8 mouse cellular contexts compared by ENCODE assay signal in the genomic region with DNA sequence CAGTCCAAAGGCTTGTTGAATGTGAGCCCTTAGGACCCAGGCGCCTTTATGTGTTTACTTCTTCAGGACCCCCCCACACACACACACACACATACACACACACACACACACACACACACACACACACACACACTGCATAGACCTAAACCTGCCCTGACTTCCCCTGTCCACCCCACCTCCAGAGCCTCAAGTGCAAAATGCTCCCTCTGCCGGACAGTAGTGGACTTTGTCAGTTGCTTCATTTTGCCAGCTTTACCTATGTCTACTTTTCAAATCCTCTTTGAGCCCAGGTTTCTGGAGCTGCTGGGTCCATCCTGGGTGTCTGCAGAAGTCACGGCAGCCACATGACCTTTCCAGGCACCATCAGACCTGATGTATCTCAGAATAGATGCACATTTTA. TPM values are rescaled to one million over a fixed set of nuclear protein-coding genes. Genes with fewer than 3 reads are reported as not detected.
DNase-seq lines count a peak whose midpoint lies in the region; ATAC-seq and TF ChIP-seq lines count a peak whose summit lies in the region.

No protein-coding gene starts in this region.

- peak; percentile 94 for TF ChIP-seq CTCF in liver, postnatal 0 days (IDR thresholded peaks at IDR 0.05; ENCODE audit: low read depth)

- H3K36me3 ChIP-seq in forebrain, embryonic 14.5 days (ENCODE audit: control insufficient read depth, insufficient read depth, low read length): peaks cover 20% of the 10 kb centered on the region
- H3K36me3 ChIP-seq in liver, postnatal 0 days (replicated peaks; ENCODE audit: insufficient read depth, low read length): peaks cover 24% of the 10 kb centered on the region
- H3K36me3 ChIP-seq in neural tube, embryonic 13.5 days: peaks cover 15% of the 10 kb centered on the region

- H3K4me1 ChIP-seq in forebrain, embryonic 14.5 days (ENCODE audit: control insufficient read depth, insufficient read depth, low read length): peaks cover 2% of the 10 kb centered on the region; the same call in 1 of the 2 replicates
- peaks cover 35% of the 10 kb centered on the region for H3K4me1 ChIP-seq in liver, postnatal 0 days (ENCODE audit: insufficient read depth)
- H3K4me1 ChIP-seq in neural tube, embryonic 13.5 days (replicated peaks): peaks cover 49% of the 10 kb centered on the region

- H3K4me3 ChIP-seq in forebrain, embryonic 14.5 days (ENCODE audit: low read depth, low read length): peak overlapping the region; percentile 59
- H3K4me3 ChIP-seq in liver, postnatal 0 days (ENCODE audit: low read depth, low read length): peak overlapping the region; percentile 70
- peak overlapping the region; percentile 66 for H3K4me3 ChIP-seq in neural tube, embryonic 13.5 days

- peak overlapping the region; percentile 82 for H3K9ac ChIP-seq in forebrain, embryonic 14.5 days (ENCODE audit: low read length)
- peak overlapping the region; percentile 75 for H3K9ac ChIP-seq in liver, postnatal 0 days (replicated peaks)
- peak overlapping the region; percentile 86 for H3K9ac ChIP-seq in neural tube, embryonic 13.5 days

- 21% methylated on average over 3 of the region's 3 CpGs for WGBS in forebrain, embryonic 14.5 days
- 12% methylated on average over 3 of the region's 3 CpGs for WGBS in liver, postnatal 0 days (ENCODE audit: insufficient replicate concordance)
- WGBS in neural tube, embryonic 13.5 days: 14% methylated on average over 3 of the region's 3 CpGs

- H3K27me3 ChIP-seq in forebrain, embryonic 14.5 days (replicated peaks; ENCODE audit: control insufficient read depth, insufficient read depth, low read length): no peaks in the 10 kb centered on the region
- no peaks in the 10 kb centered on the region for H3K27me3 ChIP-seq in liver, postnatal 0 days (ENCODE audit: insufficient read depth, low read length)
- no peaks in the 10 kb centered on the region for H3K27me3 ChIP-seq in neural tube, embryonic 13.5 days

- H3K9me3 ChIP-seq in forebrain, embryonic 14.5 days (replicated peaks; ENCODE audit: control insufficient read depth, low read length): no peaks in the 10 kb centered on the region
- H3K9me3 ChIP-seq in liver, postnatal 0 days (ENCODE audit: low read length): no peaks in the 10 kb centered on the region
- H3K9me3 ChIP-seq in neural tube, embryonic 13.5 days: no peaks in the 10 kb centered on the region

- peak overlapping the region; percentile 80 for H3K4me2 ChIP-seq in forebrain, embryonic 14.5 days (ENCODE audit: low read length)
- H3K4me2 ChIP-seq in liver, postnatal 0 days (ENCODE audit: low read depth, low read length): peak overlapping the region; percentile 97
- peak overlapping the region; percentile 75 for H3K4me2 ChIP-seq in neural tube, embryonic 13.5 days

- ATAC-seq in forebrain, embryonic 14.5 days: peak; percentile 19; the same call in 1 of the 2 replicates
- ATAC-seq in liver, postnatal 0 days: peak; percentile 20
- ATAC-seq in neural tube, embryonic 13.5 days (ENCODE audit: low read depth): peak; percentile 34

- peak; percentile 59 to 71 for DNase-seq in heart, adult 18-20 months
- no peak for DNase-seq in heart, adult 9 months (ENCODE audit: low spot score in 2 of 2)
- peak; percentile 52 for DNase-seq in cerebellum, adult 11 months
- DNase-seq in forebrain, embryonic 14.5 days (ENCODE audit: low spot score): peak; percentile 73
- peak; percentile 49 for DNase-seq in kidney, adult 11 months
- peak; percentile 80 for DNase-seq in liver, postnatal 0 days
- peak; percentile 53 to 57 for DNase-seq in thymus, postnatal 10 days (ENCODE audit: low spot score in 2 of 2)

- no peak for TF ChIP-seq EP300 in liver, postnatal 0 days (IDR thresholded peaks at IDR 0.05; ENCODE audit: low read depth)

- H3K27ac ChIP-seq in forebrain, embryonic 14.5 days (ENCODE audit: low read depth, low read length): no peak overlapping the region
- peak overlapping the region; percentile 86; the same call in 1 of the 2 replicates for H3K27ac ChIP-seq in liver, postnatal 0 days (ENCODE audit: low read depth)
- peak overlapping the region; percentile 81; the same call in 1 of the 2 replicates for H3K27ac ChIP-seq in neural tube, embryonic 13.5 days (replicated peaks)

RNA-seq across cellular contexts. Expression of a gene that starts 2.2 kb away (rescaled TPM):
- 10 to 100 TPM; 31.5 to 47.6 TPM for total RNA-seq in heart, adult 18-20 months (2021)
- polyA plus RNA-seq in forebrain, embryonic 14.5 days (2014; fragmentation: Nextera tagmentation; extraction: Ambion mirVana): 26.9 and 41.3 TPM in 2 replicates
- 30.2 and 30.4 TPM in 2 replicates for polyA plus RNA-seq in liver, postnatal 0 days (2015; fragmentation: Nextera tagmentation; extraction: Ambion mirVana)
- polyA plus RNA-seq in neural tube, embryonic 13.5 days (2015; fragmentation: Nextera tagmentation; extraction: Ambion mirVana): 61.9 and 63.8 TPM in 2 replicates

RNA-seq across cellular contexts. Expression of a gene that starts 7.8 kb away (rescaled TPM):
- total RNA-seq in heart, adult 18-20 months (2021): 10 to 100 TPM in 1 of 2 experiments, 1 to 10 TPM in 1; 1.3 to 12.7 TPM
- not detected in 2 replicates for polyA plus RNA-seq in forebrain, embryonic 14.5 days (2014; fragmentation: Nextera tagmentation; extraction: Ambion mirVana)
- polyA plus RNA-seq in liver, postnatal 0 days (2015; fragmentation: Nextera tagmentation; extraction: Ambion mirVana): 32.0 and 34.0 TPM in 2 replicates
- 0.31 and 0.33 TPM in 2 replicates for polyA plus RNA-seq in neural tube, embryonic 13.5 days (2015; fragmentation: Nextera tagmentation; extraction: Ambion mirVana)

RNA-seq across cellular contexts. Expression of a gene that starts 20.8 kb away (rescaled TPM):
- total RNA-seq in heart, adult 18-20 months (2021): 100 to 1,000 TPM; 548 to 623 TPM
- 1,541 and 2,138 TPM in 2 replicates for polyA plus RNA-seq in forebrain, embryonic 14.5 days (2014; fragmentation: Nextera tagmentation; extraction: Ambion mirVana)
- 1,140 and 1,164 TPM in 2 replicates for polyA plus RNA-seq in liver, postnatal 0 days (2015; fragmentation: Nextera tagmentation; extraction: Ambion mirVana)
- polyA plus RNA-seq in neural tube, embryonic 13.5 days (2015; fragmentation: Nextera tagmentation; extraction: Ambion mirVana): 1,220 and 1,295 TPM in 2 replicates

RNA-seq across cellular contexts. Expression of a gene that starts 35.1 kb away (rescaled TPM):
- total RNA-seq in heart, adult 18-20 months (2021): not detected
- not detected in 2 replicates for polyA plus RNA-seq in forebrain, embryonic 14.5 days (2014; fragmentation: Nextera tagmentation; extraction: Ambion mirVana)
- not detected in 2 replicates for polyA plus RNA-seq in liver, postnatal 0 days (2015; fragmentation: Nextera tagmentation; extraction: Ambion mirVana)
- not detected in 2 replicates for polyA plus RNA-seq in neural tube, embryonic 13.5 days (2015; fragmentation: Nextera tagmentation; extraction: Ambion mirVana)

RNA-seq across cellular contexts. Expression of a gene that starts 35.2 kb away (rescaled TPM):
- total RNA-seq in heart, adult 18-20 months (2021): not detected
- not detected in 2 replicates for polyA plus RNA-seq in forebrain, embryonic 14.5 days (2014; fragmentation: Nextera tagmentation; extraction: Ambion mirVana)
- polyA plus RNA-seq in liver, postnatal 0 days (2015; fragmentation: Nextera tagmentation; extraction: Ambion mirVana): not detected in 2 replicates
- not detected in 2 replicates for polyA plus RNA-seq in neural tube, embryonic 13.5 days (2015; fragmentation: Nextera tagmentation; extraction: Ambion mirVana)

Comparison
In these comparisons a context has a peak if more than half of its experiments do, and no peak if none do; other contexts are left out.
1. DNase-seq: peak in heart, adult 18-20 months (2 of 2), cerebellum, adult 11 months (single experiment), forebrain, embryonic 14.5 days (single experiment), kidney, adult 11 months (single experiment), liver, postnatal 0 days (single experiment) and thymus, postnatal 10 days (2 of 2); none in heart, adult 9 months (0 of 2).
2. RNA of a gene that starts 7.8 kb away (polyA plus RNA-seq): 32.0 to 34.0 TPM in liver, postnatal 0 days; 0.31 to 0.33 TPM in neural tube, embryonic 13.5 days and not detected in forebrain, embryonic 14.5 days; every median in the first group is over 10 times any median in the second.
3. Peak in every context shown above with its lines, with median percentiles within 50 percentile points of each other: ATAC-seq, H3K4me2 ChIP-seq, H3K4me3 ChIP-seq and H3K9ac ChIP-seq.